Mouse (Mus musculus) adrenal gland, adult 8-10 months (tissue): Measurements from ENCODE around the gene Tmem170b. TPM values are rescaled to one million over a fixed set of nuclear protein-coding genes. Genes with fewer than 3 reads are reported as not detected.

Experiments
- DNase-seq: peaks from one replicate; pipeline ENCODE4 v3.0.0; 2022
- total RNA-seq, 4 experiments: library from RNA; stranded (reverse); gene quantifications; 2 replicates each; pipeline ENCODE4 v1.2.4; 2022

The Tmem170b gene
- total RNA-seq = 10 to 100 TPM; 22.4 to 28.9 (median 25.9) TPM

DNA sequence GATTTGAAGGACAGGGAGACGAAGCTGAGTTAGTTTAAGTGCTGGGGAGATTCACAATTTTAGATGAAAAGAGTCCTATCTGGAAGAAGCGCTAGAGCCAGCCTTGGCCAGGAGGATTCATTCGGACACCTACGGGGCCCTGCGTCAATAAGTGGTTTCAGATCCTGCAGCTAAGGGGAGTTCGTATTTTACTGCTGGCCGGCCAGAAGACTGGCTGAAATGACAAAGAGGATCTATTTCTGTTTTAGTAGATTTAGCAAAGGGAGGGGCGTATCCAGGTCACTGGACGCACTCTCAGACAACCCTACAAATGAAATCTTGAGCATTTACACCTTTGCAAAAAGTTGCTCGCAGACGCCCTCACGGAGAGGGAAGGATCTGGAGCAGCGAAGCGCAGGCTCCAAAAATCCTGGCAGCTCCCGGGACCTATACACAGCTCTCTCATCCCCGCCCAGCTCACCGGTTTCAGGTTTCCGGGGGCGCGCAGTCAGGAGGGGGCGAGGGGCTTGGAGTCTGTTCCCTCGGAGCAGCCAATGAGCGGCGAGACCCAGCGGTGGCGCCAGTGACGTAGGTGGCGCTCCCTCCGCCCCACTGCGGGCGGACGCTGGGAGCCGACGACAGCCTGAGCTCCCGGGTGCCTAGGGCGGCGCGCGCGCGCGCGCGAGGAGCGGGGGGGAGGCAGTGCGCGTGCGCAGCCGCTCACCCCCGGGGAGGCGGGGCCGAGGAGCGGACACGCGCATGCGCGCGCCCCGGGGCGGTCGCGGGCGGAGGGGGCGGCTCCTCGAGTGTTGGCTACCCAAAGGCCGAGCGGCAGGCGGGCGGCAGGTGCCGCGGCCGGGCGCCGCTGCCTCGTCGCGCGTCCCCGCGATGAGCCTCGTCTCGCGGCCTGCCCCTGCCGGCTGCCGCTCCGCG is at the start of gene Tmem170b:
TSS of gene Tmem170b (plus strand) at position 809 of the 912 bp plus-strand sequence.
- peak; percentile 97 for DNase-seq

DNA sequence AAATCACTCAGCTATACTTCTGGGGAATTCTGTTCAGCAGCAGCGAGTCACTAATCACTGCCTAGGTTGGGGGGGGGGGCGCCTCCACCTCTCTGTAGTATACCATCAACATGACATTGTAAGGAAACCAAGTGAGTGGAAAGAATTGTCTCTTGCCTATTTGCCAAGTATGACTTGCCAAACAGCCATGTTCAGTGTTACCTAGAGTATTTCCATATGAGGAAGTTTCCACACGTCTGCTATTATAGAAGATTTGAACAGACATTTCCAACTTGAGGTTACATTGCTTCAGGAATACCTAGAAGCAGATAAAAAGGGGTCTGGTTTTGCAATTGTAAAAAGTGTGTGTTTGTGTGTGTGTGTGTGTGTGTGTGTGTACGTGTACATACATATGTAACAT is 44.7 kb upstream of the Tmem170b start:
- DNase-seq = no peak

DNA sequence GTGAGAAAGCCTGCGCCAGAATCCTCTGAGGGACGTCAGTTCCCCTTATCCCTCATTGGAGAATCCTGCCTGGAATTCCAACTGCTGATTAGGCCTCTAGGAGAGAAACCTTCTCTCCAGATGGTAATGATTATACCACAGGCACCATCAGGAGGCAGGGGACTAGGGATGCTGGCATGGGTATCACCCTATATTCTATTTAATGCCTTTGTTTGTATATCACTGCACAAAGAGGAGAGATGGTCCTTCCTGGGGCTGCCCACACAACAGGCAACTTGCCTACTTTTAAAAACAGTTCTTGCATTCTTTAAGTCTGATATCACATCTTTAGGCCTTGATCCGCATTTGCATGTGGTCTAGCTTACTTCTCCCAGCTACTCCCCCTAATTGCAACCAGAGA is 37.3 kb upstream of the Tmem170b start:
- no peak for DNase-seq

DNA sequence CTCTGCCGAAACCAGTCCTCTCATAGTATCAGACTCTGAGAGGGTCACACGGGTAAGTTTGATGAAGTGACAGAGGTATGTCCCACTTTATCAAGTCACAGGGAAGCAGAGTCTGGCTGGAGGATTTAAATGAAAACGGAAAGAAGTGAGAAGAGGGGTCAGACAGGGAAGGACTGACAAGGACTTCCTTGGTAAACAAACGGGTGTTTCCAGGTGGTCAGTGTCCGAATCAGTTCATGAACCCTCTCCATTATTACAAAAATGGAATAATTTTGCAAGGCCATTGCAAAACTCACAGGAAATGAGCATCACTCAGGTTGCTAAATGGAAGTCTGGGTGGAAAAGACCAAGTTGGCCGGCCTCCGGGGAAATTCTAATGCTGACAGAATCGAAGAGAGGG is 36.8 kb upstream of the Tmem170b start:
- DNase-seq = no peak

DNA sequence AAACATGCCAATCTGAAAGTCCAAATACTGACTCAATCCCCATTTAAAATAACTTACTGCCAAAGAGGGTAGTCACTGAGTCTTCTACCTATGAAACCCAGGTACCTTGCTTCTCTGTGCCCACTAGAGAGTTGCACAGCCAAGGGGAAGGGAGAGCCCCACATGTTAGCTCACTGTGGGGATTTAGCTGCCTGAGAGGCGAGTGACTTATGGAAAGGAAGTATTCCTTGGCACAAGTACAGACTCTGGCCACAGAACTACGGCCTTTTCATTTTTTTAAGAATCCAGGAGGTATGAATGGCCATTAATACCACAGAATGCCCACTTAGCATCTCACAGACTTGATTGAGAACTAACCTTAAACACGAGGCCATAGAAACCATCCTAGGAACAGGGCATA is 35.9 kb upstream of the Tmem170b start:
- DNase-seq = no peak

DNA sequence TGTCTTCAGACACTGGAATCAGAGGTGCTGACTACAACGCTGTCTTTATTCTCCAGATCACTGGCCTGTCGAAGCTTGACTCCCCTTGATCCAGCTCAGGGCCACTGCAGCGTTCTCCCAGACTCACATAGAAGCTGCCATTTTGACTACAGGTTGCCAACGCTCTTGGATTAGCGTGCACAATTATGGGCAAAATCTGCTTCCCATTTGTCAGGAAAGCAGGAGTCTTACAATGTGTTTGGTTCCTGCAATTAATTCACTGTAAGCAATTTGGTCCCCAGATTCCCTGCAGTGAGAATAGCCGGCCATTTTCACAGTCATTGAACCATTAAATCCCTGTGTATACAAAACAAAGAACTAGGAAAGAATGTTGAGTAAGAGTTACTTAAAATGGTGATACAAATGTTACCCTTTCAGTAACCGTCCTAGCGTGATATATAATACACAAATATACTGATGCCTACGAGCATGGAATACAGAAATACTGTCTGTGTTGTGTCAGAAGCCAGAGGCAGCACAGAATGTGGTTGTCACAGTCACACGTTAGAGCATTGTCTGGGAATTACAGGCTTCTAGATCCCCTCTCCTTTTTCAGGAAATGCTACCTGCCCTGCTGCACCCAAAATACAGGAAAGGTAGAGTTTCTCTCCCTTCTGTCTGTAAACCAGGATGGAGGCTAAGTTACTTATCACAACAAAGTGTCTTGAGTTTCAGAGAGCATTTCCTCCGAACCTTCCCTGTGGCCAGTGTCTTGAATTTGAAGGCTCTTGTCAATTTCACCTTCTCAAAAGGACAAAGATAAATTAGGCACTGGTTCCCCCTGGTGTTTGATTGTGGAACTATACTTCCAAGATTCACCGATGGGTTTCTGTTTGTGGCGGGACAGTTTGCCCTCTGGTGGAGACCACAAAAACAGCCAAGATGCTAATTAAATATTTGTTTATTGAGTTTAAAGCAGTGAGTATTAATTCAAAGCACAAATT is 34.0 kb upstream of the Tmem170b start:
- peak; percentile 52 for DNase-seq

DNA sequence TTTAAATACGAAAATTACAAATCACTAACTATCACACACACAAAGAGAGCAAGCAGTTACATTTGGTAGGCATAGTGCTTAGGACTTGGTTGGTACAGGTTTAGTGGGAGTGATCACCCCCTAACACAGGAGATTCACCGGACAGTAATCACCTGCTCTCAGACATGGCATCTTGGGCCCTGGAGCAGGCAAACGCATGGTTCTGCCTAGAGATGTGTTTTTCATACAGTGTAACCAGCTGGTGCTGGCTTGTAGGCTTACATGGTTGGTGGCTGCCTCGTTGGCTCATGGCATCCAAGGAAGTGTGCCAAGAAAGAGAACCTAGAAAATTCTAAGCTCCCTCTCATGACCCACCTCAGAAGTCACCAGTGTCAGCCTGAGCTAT is 33.4 kb upstream of the Tmem170b start:
- DNase-seq = no peak

DNA sequence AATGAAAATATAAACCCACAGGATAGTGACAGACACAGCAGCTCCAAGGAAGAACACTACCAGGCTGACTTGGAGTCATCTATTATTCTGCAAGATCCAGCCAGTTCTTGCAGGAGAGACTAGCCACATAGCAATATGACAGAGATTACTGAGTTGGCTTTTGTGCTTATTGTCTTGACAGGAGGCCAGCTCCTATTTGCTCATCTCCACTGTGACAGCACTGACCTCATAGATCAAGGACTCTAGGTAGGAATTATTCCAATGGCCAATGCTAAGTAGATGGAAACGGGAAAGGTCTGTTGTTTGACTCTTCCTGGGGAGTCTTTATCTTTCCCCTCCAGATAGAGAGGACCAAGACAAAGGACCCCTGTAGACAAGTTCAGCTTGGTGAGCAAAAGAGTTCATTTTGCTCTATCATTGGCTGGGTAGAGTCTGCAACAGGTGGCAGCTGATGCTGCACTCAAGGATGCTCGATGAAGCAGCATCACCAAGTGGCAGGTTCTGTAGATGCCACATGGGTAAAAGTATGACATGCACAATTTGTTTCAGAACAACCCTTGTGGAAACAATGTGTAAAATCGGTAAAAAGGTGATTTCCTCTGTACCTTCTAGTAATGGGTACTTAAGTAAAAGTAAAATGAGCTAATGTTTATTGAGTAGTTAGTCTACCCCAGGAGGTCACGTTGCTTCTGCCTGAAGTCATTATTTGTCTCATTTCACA is 32.4 kb upstream of the Tmem170b start:
- DNase-seq = peak; percentile 37

DNA sequence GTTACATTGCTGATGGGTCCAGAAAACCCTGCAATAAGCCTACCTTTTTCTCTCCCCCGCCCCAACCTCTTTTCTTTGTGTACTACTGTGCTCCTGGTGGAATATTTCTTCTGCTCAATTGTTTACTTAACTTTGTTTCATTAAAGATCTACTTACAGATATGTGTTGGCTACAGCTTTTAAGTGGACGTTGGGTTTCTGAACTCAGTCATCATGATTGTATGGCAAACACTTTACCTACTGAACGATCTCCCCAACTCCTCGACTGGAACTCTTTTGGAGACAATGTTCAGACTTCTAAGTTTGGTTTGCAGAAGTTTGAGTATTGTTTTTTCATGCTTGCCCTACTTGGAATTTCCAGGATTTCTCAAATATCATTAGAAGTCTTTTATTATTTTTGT is 24.6 kb upstream of the Tmem170b start:
- no peak for DNase-seq

DNA sequence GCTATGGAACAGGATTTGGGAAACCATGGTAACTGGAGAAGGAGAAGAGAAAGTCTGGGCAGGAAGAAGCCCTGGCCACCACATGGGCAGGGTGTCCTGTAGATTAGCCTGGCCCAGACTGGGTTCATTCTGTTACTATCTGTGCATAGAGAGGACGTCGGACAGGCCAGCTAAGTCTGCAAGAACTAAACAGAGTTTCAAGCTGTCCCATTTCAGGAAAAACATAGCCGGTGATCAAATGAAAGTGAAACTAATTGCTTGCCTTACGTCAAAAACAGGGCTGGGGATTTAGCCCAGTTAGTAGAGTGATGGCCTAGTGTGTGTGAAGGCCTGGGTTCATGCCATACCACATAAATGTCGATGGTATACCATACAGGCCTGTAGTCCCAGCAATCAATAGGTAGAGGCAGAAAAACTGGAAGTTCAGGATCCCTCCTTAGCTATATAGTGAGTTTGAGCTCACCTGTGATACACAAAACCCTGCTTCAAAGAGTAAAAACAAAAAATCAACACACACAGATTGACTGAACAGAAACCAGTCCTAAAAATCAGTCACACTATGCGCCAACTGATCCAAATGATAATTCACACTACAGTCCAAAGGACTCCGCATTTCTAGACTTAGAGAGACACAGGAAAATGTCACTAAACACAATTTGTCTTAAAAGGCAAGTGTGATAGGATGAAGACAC is 21.9 kb upstream of the Tmem170b start:
- no peak for DNase-seq

DNA sequence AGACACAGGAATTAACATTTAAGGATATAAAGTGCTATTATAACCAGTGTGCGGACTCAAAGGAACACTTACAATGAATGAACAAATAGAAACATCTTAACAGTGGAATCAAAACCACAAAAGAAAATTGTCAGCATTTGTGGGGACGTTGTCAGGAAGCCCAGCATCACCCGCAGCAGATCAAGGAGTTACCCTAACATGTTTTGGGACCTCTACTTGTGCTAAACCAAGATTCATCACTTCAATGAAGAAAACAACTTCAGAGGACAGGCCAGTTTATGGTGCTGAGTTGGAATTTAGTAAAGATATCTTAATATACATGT is 21.4 kb upstream of the Tmem170b start:
- no peak for DNase-seq

DNA sequence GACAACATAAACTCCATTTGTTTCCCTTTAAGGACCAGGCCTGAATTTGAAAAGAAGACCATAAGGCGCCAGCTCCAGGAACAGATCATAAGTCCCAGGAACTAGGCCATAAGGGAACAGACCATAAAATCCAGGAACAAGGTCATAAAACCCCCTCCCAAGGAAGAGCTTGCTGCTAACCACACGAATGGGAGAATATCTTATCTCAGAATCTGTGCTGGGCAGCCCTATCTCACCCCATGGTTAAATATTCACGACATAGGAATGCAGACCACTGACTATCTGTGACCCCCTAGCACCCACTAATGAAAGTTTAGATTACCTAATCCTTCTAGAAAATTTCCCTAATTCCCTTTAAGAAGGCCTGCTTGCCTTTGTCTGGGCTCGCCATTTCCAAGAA is 20.8 kb upstream of the Tmem170b start:
- no peak for DNase-seq

DNA sequence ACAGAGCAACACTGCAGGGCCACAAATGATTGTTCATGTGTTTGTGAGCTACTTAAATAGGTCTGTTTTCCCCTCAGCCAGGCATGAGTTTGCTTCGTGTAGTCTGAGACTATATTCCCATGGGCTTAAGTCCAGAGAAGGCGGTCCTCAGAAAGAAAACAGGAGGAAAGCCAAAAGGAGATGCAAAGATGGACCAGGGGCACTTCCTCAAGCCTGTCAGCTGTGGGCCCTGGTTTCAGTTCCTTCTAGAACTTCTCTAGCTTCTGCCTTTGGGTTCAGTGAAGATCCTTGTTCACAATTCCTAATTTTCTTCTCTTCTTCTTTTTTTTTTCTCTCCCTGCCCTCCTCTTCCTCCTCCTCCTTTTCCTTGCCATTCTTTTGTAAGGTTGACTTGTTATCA is 9.0 kb upstream of the Tmem170b start:
- DNase-seq = no peak

DNA sequence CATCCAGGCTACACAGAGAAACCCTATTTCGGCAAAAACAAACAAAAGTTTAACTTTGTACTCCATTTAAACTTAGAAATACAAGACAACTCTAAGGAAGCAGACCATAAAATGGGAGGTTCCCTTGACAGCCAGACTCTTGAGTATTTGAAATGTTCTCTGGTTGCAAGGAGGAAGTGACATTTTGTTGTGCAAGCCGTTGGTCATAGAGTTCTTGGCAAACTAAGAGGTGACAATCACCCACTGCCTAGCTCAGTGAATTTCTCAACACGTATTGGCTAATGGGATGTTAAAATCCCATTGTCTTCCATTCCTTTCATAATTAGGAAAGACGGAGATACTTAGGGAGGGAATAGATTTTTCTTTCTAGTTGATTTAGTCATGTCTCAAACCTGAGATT is 5.7 kb upstream of the Tmem170b start:
- DNase-seq = peak; percentile 25

DNA sequence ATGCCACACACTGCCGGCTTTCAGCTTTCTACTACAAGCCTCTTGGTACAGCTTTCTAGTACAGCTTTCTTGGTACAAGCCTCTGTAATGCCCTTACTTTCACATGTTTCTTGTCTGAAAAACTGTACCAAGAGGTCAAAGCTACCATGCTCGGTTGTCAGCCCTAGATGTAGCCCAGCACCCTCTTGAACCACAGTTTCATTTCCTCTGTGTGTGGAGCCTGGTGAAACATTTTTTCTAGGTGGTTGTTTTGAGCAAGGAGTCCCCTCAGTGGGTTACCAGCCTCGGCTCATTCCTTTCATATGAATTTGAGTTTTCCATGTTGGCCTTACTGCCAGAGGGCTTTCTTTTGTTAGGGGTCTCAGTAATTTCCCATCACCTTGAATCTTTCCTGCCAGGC is 4.7 kb upstream of the Tmem170b start:
- DNase-seq = no peak

DNA sequence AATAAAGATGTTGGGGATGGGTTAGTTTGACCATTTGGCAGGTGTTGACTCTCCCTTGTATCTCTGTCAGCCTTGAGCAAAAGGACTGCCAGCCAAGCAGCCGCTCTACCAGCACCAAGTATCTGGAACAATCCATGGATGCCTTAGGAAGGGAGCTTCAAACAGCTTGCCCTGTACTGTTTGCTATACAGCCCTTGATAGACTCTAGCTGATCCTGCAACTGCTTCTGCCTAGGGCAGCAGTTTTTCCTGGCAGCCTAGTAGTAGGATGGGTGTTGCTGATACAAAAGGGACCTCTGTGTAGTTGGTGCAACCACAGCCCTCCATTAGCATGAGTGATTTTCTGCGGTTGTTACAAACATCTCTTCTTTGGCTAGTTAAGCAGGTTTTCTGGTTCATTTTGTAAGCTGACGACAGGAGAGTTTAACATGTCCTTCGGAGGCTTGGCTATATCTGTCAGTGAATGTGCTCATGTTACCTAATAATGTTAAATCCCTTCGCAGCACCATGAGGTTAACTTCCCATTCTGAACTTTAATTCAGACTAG is 1.7 kb upstream of the Tmem170b start:
- DNase-seq = no peak

DNA sequence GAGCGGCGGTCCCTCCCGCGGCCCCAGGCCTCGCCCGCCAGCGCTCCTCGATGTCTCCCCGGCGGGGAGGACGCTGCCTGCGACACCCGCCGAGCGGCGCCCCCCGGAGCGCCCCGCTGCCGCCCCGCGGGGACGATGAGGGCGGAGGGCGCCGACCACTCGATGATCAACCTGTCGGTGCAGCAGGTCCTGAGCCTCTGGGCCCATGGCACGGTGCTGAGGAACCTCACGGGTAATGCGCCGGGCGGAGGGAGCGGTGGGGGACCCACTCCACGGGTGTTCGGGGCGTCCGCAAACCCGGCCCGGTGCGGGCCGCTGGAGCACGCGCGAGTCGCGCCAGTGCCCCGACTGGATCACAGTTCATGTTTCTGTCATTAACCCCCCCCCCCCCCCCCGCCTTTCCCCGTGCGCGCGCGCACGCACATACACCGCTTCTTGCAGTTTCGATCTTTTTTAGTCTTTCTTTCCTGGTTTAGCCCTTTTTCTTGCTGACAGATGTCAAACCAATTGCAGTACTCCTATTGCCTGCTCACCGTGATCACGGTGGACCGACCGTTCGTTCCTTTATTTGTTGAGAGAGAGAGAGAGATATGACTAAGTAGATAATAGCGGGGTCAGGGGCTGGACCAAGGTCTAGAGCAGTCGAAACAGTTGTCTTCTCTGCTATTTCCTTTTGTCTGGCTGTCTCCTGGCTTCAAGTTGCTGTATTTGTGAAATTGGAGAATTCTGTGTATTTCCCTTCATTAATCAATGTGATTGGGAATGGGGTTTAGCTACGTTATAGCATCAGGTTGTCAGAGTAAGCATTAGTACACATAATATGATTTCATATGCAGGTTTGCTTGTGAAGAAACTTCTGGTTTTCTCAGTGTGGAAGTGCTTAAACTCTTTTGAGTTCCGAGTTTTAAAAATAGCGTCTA is 634 bp downstream of the Tmem170b start:
- peak; percentile 56 for DNase-seq

DNA sequence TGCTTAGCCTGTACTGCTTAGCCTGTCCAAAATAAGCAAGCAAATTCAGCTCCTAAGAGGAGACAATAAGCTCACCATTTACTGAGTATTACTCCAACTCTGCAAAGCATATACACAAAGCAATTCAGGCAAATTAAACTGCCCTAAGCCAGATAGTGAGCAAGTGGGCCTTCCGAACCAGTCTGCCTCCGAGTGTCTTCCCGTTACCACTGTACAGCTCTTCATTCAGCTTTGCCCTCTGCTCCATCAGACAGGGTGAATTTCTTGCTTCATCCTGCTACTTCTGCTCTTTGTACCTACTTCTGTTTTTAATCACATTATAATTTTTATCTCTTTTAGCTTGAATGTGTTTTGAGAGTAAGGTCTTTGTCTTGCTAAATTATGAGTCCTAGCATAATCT is 1.9 kb downstream of the Tmem170b start:
- no peak for DNase-seq

DNA sequence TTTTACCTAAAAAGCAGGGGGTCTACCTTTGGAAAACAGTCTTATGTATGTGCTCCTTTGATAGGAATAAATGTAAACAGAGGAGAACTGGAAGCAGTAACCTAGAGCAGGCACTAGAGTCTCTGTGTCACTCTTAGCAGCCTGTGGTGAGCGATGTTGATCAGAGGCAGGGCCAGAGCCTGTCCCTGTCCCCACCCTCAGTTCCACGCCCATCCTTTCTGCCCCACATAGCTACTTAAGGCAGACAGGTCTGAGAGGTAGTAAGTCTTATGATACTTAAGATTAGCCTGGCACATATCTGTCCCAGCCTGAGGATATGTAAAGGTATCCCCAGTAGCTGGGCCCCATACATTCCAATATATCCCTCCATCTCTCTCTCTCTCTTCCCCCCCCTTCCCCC is 2.9 kb downstream of the Tmem170b start:
- DNase-seq = no peak

DNA sequence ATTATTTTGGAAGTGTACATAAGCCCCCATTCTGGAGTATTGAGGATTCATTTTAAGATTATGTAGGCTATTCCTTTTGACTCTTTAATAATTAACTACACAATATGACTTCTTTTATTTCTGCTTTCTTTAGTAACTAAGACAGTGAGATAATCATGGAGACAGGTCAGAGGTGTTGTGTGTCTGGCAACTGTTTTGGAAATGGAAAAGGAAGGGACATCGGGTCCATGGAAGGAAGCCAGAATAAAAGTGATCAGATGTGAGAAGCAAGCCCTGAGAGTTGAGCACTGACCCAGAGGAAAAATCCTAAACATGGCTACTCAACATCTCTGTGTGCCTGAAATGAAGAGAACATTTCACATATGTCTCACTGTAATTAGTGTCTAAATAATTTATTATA is 5.3 kb downstream of the Tmem170b start:
- DNase-seq = no peak

DNA sequence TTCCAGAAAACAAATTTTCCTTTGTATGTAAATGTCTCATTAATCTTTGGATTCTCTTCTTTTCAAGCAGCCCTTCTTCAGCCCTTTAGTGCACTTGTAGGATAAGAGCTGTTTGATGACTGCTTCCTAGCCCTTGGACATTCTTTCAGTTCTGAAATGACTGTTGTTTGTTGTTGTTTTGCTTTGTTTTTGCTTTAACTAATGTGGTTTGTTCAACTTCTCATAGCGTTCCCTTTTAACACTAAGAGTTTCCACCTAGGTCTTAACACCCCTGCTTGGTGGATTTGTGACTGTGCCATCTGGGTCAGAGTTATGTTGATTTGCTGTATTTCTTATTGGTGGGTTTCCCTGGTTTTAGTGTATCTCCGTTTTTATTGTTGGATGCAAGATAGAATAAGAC is 8.8 kb downstream of the Tmem170b start:
- no peak for DNase-seq
